Mouse (Mus musculus): ENCODE measurements at regions not wholly inside any gene's neighbourhood (a gene's known extent, or its start where the extent isn't known, plus 50 kb on each side); places are given as distances from the start of the nearest gene placed in this dataset.

DNA sequence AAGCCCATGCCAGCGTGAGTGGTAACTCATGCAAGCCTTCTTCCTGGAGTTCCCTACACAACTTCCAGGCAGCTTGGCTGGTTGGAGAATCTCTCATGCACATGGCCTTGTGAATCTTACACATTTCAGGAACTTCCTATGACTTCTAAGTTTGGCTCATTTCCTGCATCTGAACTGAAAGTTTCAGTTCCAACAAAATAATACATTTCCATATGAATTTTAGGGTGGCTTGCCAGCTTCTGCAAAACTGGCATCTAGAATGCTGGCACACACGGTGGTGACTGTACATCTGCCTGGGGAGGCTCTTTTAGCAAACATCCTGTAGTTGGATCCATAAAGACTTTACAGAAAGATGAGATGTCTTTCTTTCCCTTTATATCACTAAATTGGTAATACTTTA lies 110.6 kb upstream of the Kbtbd8 start:
- TF ChIP-seq MAX (IDR thresholded peaks at IDR 0.05) (no peak), USF1 (IDR thresholded peaks at IDR 0.05; ENCODE audit: low read depth) (no peak), CTCF (IDR thresholded peaks at IDR 0.05; ENCODE audit: control insufficient read depth, insufficient read depth, insufficient read length) (no peak), MYOG (IDR thresholded peaks at IDR 0.05; ENCODE audit: control insufficient read depth, extremely low read depth, insufficient read length) (no peak), FOSL1 (IDR thresholded peaks at IDR 0.05; ENCODE audit: insufficient read depth, low read length, poor library complexity, severe bottlenecking) (no peak)
